ENCODE assay signal across 13 mouse cellular contexts in the genomic region with DNA sequence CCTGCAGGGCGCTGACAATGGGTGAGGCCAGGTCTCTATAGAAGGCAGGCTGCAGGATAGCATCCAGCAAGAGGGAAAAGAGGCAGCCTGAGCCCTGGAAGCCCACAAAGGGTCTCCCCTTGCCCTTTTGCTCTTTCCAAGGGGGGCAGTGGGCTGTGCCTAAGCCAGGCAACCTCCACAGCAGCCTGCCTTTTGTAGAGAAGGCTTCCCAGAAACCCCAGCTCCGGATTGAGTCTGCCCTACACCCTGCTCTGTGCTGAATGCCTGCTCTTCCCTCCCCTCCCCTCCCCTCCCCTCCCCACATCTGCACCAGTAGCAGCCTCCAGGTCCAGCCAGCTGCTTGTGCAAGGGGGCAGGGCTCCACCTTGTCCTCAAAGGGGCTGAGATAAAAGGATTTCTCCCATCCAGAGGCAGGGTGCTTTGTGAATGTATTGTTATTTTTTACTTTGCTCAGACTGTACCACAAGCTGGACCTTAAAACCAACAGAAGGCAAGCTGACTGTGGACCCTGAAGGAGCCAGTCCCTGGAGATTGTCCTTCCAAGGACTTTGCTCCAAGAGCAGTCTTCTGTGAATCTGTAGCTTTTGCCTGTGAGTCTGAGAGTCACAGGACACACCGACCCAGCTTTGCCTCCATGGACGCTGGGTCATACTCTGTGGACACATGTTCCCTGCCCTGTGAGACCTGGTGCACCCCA.
DNase-seq lines count a peak whose midpoint lies in the region; ATAC-seq and TF ChIP-seq lines count a peak whose summit lies in the region.
"Had no signal": no experiment of that assay in that cellular context is flagged by ENCODE, and none has a peak within 500 bp of the region (broad histone marks: within the 10 kb centered on the region; RNA-seq: fewer than 3 reads in every experiment).

No protein-coding gene starts in this region.

- no peak overlapping the region for H3K9ac ChIP-seq in heart, embryonic 13.5 days
- H3K9ac ChIP-seq in hindbrain, embryonic 12.5 days = no peak overlapping the region
- H3K9ac ChIP-seq in midbrain, embryonic 15.5 days = no peak overlapping the region
- H3K9ac ChIP-seq: liver, embryonic 14.5 days had no signal

- no peak for TF ChIP-seq POLR2A in brain, embryonic 14.5 days (IDR thresholded peaks at IDR 0.05; ENCODE audit: borderline replicate concordance, extremely low read depth, insufficient read depth, insufficient read length, poor library complexity, severe bottlenecking)

- no peak overlapping the region for H3K27ac ChIP-seq in heart, embryonic 13.5 days (replicated peaks)
- peak overlapping the region; percentile 68 for H3K27ac ChIP-seq in hindbrain, embryonic 12.5 days
- peak overlapping the region; percentile 24; the same call in 1 of the 2 replicates for H3K27ac ChIP-seq in midbrain, embryonic 15.5 days
- H3K27ac ChIP-seq: left cerebral cortex, adult 2 months; liver, embryonic 14.5 days had no signal

- H3K4me1 ChIP-seq in heart, embryonic 13.5 days = peaks cover 9% of the 10 kb centered on the region
- peaks cover 33% of the 10 kb centered on the region for H3K4me1 ChIP-seq in hindbrain, embryonic 12.5 days
- peaks cover 17% of the 10 kb centered on the region for H3K4me1 ChIP-seq in midbrain, embryonic 15.5 days

- no peak for TF ChIP-seq CTCF in brain, embryonic 14.5 days (IDR thresholded peaks at IDR 0.05; ENCODE audit: borderline replicate concordance, extremely low read depth, insufficient read depth, insufficient read length)

- H3K4me2 ChIP-seq in heart, embryonic 13.5 days = peak overlapping the region; percentile 56; the same call in 1 of the 2 replicates
- H3K4me2 ChIP-seq in hindbrain, embryonic 12.5 days (replicated peaks) = peak overlapping the region; percentile 45; the same call in 1 of the 2 replicates
- H3K4me2 ChIP-seq in midbrain, embryonic 15.5 days = peak overlapping the region; percentile 31

- H3K27me3 ChIP-seq in heart, embryonic 13.5 days (replicated peaks) = peaks cover 50% of the 10 kb centered on the region
- peaks cover 48% of the 10 kb centered on the region for H3K27me3 ChIP-seq in hindbrain, embryonic 12.5 days
- H3K27me3 ChIP-seq in midbrain, embryonic 15.5 days (replicated peaks) = peaks cover 9% of the 10 kb centered on the region

- H3K36me3 ChIP-seq in heart, embryonic 13.5 days = no peaks in the 10 kb centered on the region
- H3K36me3 ChIP-seq in hindbrain, embryonic 12.5 days = no peaks in the 10 kb centered on the region
- no peaks in the 10 kb centered on the region for H3K36me3 ChIP-seq in midbrain, embryonic 15.5 days (replicated peaks)

- no peak overlapping the region for H3K4me3 ChIP-seq in heart, embryonic 13.5 days
- H3K4me3 ChIP-seq in hindbrain, embryonic 12.5 days = no peak overlapping the region
- H3K4me3 ChIP-seq in midbrain, embryonic 15.5 days = no peak overlapping the region
- H3K4me3 ChIP-seq: left cerebral cortex, adult 2 months had no signal

- WGBS in heart, embryonic 13.5 days = 15% methylated on average over 3 of the region's 4 CpGs
- WGBS in hindbrain, embryonic 12.5 days = 4% methylated on average over 4 of the region's 4 CpGs
- WGBS in midbrain, embryonic 15.5 days = 5% methylated on average over 4 of the region's 4 CpGs

- H3K9me3 ChIP-seq in heart, embryonic 13.5 days = no peaks in the 10 kb centered on the region
- no peaks in the 10 kb centered on the region for H3K9me3 ChIP-seq in hindbrain, embryonic 12.5 days (replicated peaks)
- no peaks in the 10 kb centered on the region for H3K9me3 ChIP-seq in midbrain, embryonic 15.5 days

- no peak for DNase-seq in heart, adult 8-10 months (ENCODE audit: low spot score)
- peak; percentile 53 for DNase-seq in brain, embryonic 14.5 days (ENCODE audit: low read depth)
- DNase-seq in testis, postnatal 10 days (ENCODE audit: low spot score) = no peak
- no peak for DNase-seq in cerebellum, adult 8-10 months
- DNase-seq in ovary, adult 18-20 months (ENCODE audit: low spot score) = no peak
- DNase-seq: cerebellum, adult 9-11 months; retina, postnatal 1 day had no signal

- no peak; the same call in 1 of the 2 replicates for ATAC-seq in heart, embryonic 13.5 days (ENCODE audit: extremely low read depth, insufficient number of reproducible peaks, low FRiP score, low TSS enrichment)
- peak; percentile 27; the same call in 1 of the 2 replicates for ATAC-seq in hindbrain, embryonic 12.5 days (ENCODE audit: low FRiP score)
- peak; percentile 57 for ATAC-seq in midbrain, embryonic 15.5 days (replicated peaks)
- ATAC-seq: intestine, postnatal 0 days had no signal
